Mouse (Mus musculus): ENCODE results near the gene Mmp15.

DNA sequence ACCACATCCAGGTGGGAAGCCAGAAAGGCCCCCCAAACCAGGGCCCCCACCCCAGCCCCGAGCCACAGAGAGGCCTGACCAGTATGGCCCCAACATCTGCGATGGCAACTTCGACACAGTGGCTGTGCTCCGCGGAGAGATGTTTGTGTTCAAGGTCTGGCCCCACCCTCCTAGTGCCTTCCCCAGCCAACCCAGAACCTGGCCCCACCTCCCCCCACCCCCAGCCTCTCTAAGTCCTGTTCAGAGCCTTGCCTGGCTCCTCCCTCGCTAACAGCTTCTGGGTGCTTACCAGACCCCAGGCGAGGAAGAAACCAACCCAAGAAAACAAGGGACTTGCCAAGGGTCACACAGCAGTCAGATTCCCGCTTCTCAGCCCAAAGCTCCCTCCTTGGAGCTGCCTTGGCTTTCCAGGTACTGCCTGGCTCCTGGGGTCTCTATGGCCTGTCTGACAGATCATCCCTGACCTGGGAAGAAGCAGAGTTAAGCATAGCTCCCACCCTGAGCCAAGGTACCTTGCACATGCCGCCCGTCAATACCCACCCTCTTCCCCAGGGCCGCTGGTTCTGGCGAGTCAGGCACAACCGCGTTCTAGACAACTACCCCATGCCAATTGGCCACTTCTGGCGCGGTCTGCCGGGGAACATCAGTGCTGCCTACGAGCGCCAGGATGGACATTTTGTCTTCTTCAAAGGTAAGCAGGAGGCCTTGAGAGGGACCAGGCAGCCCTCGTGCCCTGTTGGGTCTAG lies 17.7 kb downstream of the Mmp15 start:
- TF ChIP-seq CTCF (IDR thresholded peaks at IDR 0.05; ENCODE audit: low read depth) (no peak), EP300 (IDR thresholded peaks at IDR 0.05; ENCODE audit: low read depth) (no peak)
